Mouse (Mus musculus) MEL (cell line): Measurements from ENCODE around the gene Ehbp1l1.

Source experiments
- CHD1 ChIP-seq: IDR thresholded peaks from 2 replicates; pipeline ENCODE4 v1.6.1; 2012; ENCODE audit warnings: low read depth, mild to moderate bottlenecking, inconsistent platforms, low read length, improper control_type of control experiment
- CHD2 ChIP-seq: IDR thresholded peaks from 2 replicates; pipeline ENCODE4 v1.6.1; 2011; ENCODE audit warnings: low read length, improper control_type of control experiment
- MAZ ChIP-seq: IDR thresholded peaks from 2 replicates; pipeline ENCODE4 v1.6.1; 2012; ENCODE audit warnings: low read depth, mild to moderate bottlenecking, inconsistent platforms, low read length, improper control_type of control experiment
- POLR2A ChIP-seq, 2 experiments: IDR thresholded peaks; 2 replicates each; pipeline ENCODE4 v1.6.1; 2011 to 2012; ENCODE audit warnings: low read length in 2 of 2, mild to moderate bottlenecking in 2 of 2, control low read depth in 1 of 2, improper control_type of control experiment in 1 of 2, low read depth in 1 of 2, moderate library complexity in 1 of 2; ENCODE audit not compliant: control insufficient read depth in 1 of 2, insufficient read depth in 1 of 2, poor library complexity in 1 of 2
- ZC3H11A ChIP-seq: IDR thresholded peaks from 2 replicates; pipeline ENCODE4 v1.6.1; 2012; ENCODE audit warnings: low read depth, mild to moderate bottlenecking, inconsistent platforms, low read length, improper control_type of control experiment

DNA sequence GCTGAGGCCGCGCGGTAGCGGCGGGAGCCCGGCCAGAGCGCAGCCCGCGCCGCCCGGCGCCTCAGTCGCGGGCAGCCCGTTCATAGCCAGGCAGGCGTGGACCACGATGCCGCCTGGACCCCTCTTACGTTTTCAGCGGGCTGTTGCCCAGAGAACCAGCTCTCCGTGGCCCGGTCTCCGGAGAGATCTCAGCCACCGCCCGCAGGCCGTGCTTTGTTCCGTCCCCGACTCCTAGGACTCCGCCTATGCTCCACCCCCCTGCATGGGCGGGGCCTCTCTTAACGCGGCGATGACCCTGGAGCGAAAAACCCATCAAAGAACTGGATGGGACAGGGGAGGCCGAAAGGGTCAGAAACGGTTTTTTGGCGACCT lies 3.3 kb upstream of the Ehbp1l1 start, which contains the start of gene Fam89b:
- TF ChIP-seq CHD1 (no peak), ZC3H11A (no peak), MAZ (peak; percentile 64; the same call in 1 of the 2 replicates), CHD2 (no peak; the same call in 1 of the 2 replicates), POLR2A (IDR thresholded peaks at IDR 0.05; ENCODE audit: control insufficient read depth in 1 of 2, insufficient read depth in 1 of 2, low read depth in 1 of 2, low read length in 2 of 2, poor library complexity in 1 of 2) (peak; percentile 77 to 87; a peak in 3 of 4 replicates)
